9 mouse cellular contexts compared by ENCODE assay signal in the genomic region with DNA sequence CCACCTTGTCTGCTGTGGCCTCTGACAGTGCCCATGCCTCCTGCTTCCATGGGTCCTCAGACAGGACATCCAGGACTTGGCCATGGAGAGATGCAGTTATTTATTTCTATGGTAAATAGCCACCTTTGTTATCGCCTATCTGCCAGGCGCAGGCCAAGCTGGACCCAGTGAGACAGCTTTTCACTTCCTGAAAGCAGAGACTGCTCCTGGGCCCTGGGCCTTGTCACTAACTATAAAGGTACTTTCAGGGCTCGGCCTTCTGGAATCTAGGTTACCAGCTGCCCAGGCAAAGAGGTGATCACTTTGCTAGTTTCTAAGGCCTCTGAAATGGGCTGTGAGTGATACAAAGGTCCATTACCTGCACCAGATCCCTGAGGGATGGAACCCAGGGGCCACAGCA. TPM values are rescaled to one million over a fixed set of nuclear protein-coding genes. Genes with fewer than 3 reads are reported as not detected.
DNase-seq lines count a peak whose midpoint lies in the region; ATAC-seq and TF ChIP-seq lines count a peak whose summit lies in the region.
"Had no signal": no experiment of that assay in that cellular context is flagged by ENCODE, and none has a peak within 500 bp of the region (broad histone marks: within the 10 kb centered on the region; RNA-seq: fewer than 3 reads in every experiment).

No protein-coding gene starts in this region.

- no peaks in the 10 kb centered on the region for H3K27me3 ChIP-seq in kidney, embryonic 16.5 days (ENCODE audit: insufficient read depth, low read length)
- H3K27me3 ChIP-seq in hindbrain, embryonic 11.5 days (ENCODE audit: control insufficient read depth, insufficient read depth, low read length), result no peaks in the 10 kb centered on the region
- no peaks in the 10 kb centered on the region for H3K27me3 ChIP-seq in liver, postnatal 0 days (ENCODE audit: insufficient read depth, low read length)

- peaks cover 7% of the 10 kb centered on the region for H3K36me3 ChIP-seq in kidney, embryonic 16.5 days (ENCODE audit: insufficient read depth, low read length)
- H3K36me3 ChIP-seq in hindbrain, embryonic 11.5 days (ENCODE audit: control insufficient read depth, insufficient read depth, low read length), result no peaks in the 10 kb centered on the region
- peaks cover 7% of the 10 kb centered on the region; the same call in 1 of the 2 replicates for H3K36me3 ChIP-seq in liver, postnatal 0 days (replicated peaks; ENCODE audit: insufficient read depth, low read length)

- no peak for ATAC-seq in kidney, embryonic 16.5 days (ENCODE audit: low FRiP score, low TSS enrichment)
- ATAC-seq in hindbrain, embryonic 11.5 days (ENCODE audit: low FRiP score), result no peak
- ATAC-seq in liver, postnatal 0 days, result no peak

- no peak for TF ChIP-seq CTCF in cortical plate, adult 2 months (IDR thresholded peaks at IDR 0.05; ENCODE audit: extremely low read depth, insufficient read depth, low read length)
- TF ChIP-seq CTCF in liver, postnatal 0 days (IDR thresholded peaks at IDR 0.05; ENCODE audit: low read depth), result no peak

- TF ChIP-seq POLR2A in cortical plate, adult 2 months (IDR thresholded peaks at IDR 0.05; ENCODE audit: extremely low read depth, insufficient read depth, low read length), result no peak

- H3K4me3 ChIP-seq in kidney, embryonic 16.5 days (ENCODE audit: low read length), result no peak overlapping the region
- no peak overlapping the region for H3K4me3 ChIP-seq in cortical plate, adult 2 months (ENCODE audit: insufficient read depth, low read length)
- no peak overlapping the region for H3K4me3 ChIP-seq in hindbrain, embryonic 11.5 days (ENCODE audit: low read depth, low read length)
- no peak overlapping the region for H3K4me3 ChIP-seq in liver, postnatal 0 days (ENCODE audit: low read depth, low read length)

- no peak overlapping the region for H3K4me2 ChIP-seq in kidney, embryonic 16.5 days (replicated peaks; ENCODE audit: low read depth, low read length)
- H3K4me2 ChIP-seq in hindbrain, embryonic 11.5 days (replicated peaks; ENCODE audit: low read depth, low read length), result no peak overlapping the region
- peak overlapping the region; percentile 59 for H3K4me2 ChIP-seq in liver, postnatal 0 days (ENCODE audit: low read depth, low read length)

- 70% methylated on average over 3 of the region's 3 CpGs for WGBS in kidney, embryonic 16.5 days
- WGBS in hindbrain, embryonic 11.5 days, result 81% methylated on average over 3 of the region's 3 CpGs
- 56% methylated on average over 3 of the region's 3 CpGs for WGBS in liver, postnatal 0 days (ENCODE audit: insufficient replicate concordance)

- H3K9ac ChIP-seq in kidney, embryonic 16.5 days (replicated peaks; ENCODE audit: low read length), result peak overlapping the region; percentile 52
- H3K9ac ChIP-seq in hindbrain, embryonic 11.5 days (ENCODE audit: low read depth, low read length), result no peak overlapping the region
- peak overlapping the region; percentile 38 for H3K9ac ChIP-seq in liver, postnatal 0 days (replicated peaks)

- peaks cover 74% of the 10 kb centered on the region for H3K4me1 ChIP-seq in kidney, embryonic 16.5 days (ENCODE audit: insufficient read depth, low read length)
- H3K4me1 ChIP-seq in cortical plate, adult 2 months (ENCODE audit: control insufficient read depth, insufficient read depth, low read length), result peaks cover 44% of the 10 kb centered on the region
- peaks cover 10% of the 10 kb centered on the region; the same call in 1 of the 2 replicates for H3K4me1 ChIP-seq in hindbrain, embryonic 11.5 days (replicated peaks; ENCODE audit: control insufficient read depth, insufficient read depth, low read length)
- peaks cover 70% of the 10 kb centered on the region for H3K4me1 ChIP-seq in liver, postnatal 0 days (ENCODE audit: insufficient read depth)

- H3K9me3 ChIP-seq in kidney, embryonic 16.5 days (ENCODE audit: low read length), result no peaks in the 10 kb centered on the region
- H3K9me3 ChIP-seq in hindbrain, embryonic 11.5 days (ENCODE audit: control insufficient read depth, low read length), result no peaks in the 10 kb centered on the region
- H3K9me3 ChIP-seq in liver, postnatal 0 days (ENCODE audit: low read length), result no peaks in the 10 kb centered on the region

- TF ChIP-seq EP300 in liver, postnatal 0 days (IDR thresholded peaks at IDR 0.05; ENCODE audit: low read depth), result no peak

- peak overlapping the region; percentile 95 for H3K27ac ChIP-seq in kidney, embryonic 16.5 days (ENCODE audit: low read length)
- peak overlapping the region; percentile 93 for H3K27ac ChIP-seq in cortical plate, adult 2 months (ENCODE audit: insufficient read depth, low read length)
- H3K27ac ChIP-seq in hindbrain, embryonic 11.5 days (ENCODE audit: low read depth, low read length), result peak overlapping the region; percentile 73
- peak overlapping the region; percentile 90 for H3K27ac ChIP-seq in liver, postnatal 0 days (ENCODE audit: low read depth)

- no peak for DNase-seq in kidney, postnatal 10 days
- DNase-seq in hindbrain, embryonic 11.5 days (ENCODE audit: low spot score), result no peak
- DNase-seq in liver, postnatal 0 days, result no peak
- DNase-seq in cerebellum, adult 9-11 months, result no peak
- no peak for DNase-seq in right cerebral cortex, postnatal 36 days (ENCODE audit: low spot score in 2 of 2)
- DNase-seq in cerebellum, adult 11-12 months, result no peak
- DNase-seq: cerebellum, postnatal 10 days had no signal

RNA-seq across cellular contexts. Expression of gene Actn4, which starts 37.3 kb away (rescaled TPM):
- polyA plus RNA-seq in kidney, embryonic 16.5 days (2015; fragmentation: Nextera tagmentation; extraction: Ambion mirVana), result 360 and 374 TPM in 2 replicates
- polyA plus RNA-seq in cortical plate, adult 2 months (2012; rRNA removed), result 170 and 178 TPM in 2 replicates
- polyA plus RNA-seq in hindbrain, embryonic 11.5 days (2014; fragmentation: Nextera tagmentation; extraction: Ambion mirVana), result 134 and 157 TPM in 2 replicates
- 76.3 and 81.2 TPM in 2 replicates for polyA plus RNA-seq in liver, postnatal 0 days (2015; fragmentation: Nextera tagmentation; extraction: Ambion mirVana)

RNA-seq across cellular contexts. Expression of gene Capn12, which starts 43.6 kb away (rescaled TPM):
- 0.59 and 0.74 TPM in 2 replicates for polyA plus RNA-seq in kidney, embryonic 16.5 days (2015; fragmentation: Nextera tagmentation; extraction: Ambion mirVana)
- polyA plus RNA-seq in cortical plate, adult 2 months (2012; rRNA removed), result 1.2 and 1.8 TPM in 2 replicates
- 0.21 and 0.29 TPM in 2 replicates for polyA plus RNA-seq in hindbrain, embryonic 11.5 days (2014; fragmentation: Nextera tagmentation; extraction: Ambion mirVana)
- 0.09 and 0.23 TPM in 2 replicates for polyA plus RNA-seq in liver, postnatal 0 days (2015; fragmentation: Nextera tagmentation; extraction: Ambion mirVana)

RNA-seq across cellular contexts. Expression of gene Eif3k, which starts 56.9 kb away (rescaled TPM):
- 406 and 407 TPM in 2 replicates for polyA plus RNA-seq in kidney, embryonic 16.5 days (2015; fragmentation: Nextera tagmentation; extraction: Ambion mirVana)
- 307 and 320 TPM in 2 replicates for polyA plus RNA-seq in cortical plate, adult 2 months (2012; rRNA removed)
- 389 and 409 TPM in 2 replicates for polyA plus RNA-seq in hindbrain, embryonic 11.5 days (2014; fragmentation: Nextera tagmentation; extraction: Ambion mirVana)
- polyA plus RNA-seq in liver, postnatal 0 days (2015; fragmentation: Nextera tagmentation; extraction: Ambion mirVana), result 162 and 166 TPM in 2 replicates

RNA-seq across cellular contexts. Expression of gene Map4k1, which starts 57.0 kb away (rescaled TPM):
- polyA plus RNA-seq in kidney, embryonic 16.5 days (2015; fragmentation: Nextera tagmentation; extraction: Ambion mirVana), result 9.7 and 10.1 TPM in 2 replicates
- polyA plus RNA-seq in cortical plate, adult 2 months (2012; rRNA removed), result 2.2 and 2.8 TPM in 2 replicates
- polyA plus RNA-seq in hindbrain, embryonic 11.5 days (2014; fragmentation: Nextera tagmentation; extraction: Ambion mirVana), result 4.3 and 5.0 TPM in 2 replicates
- polyA plus RNA-seq in liver, postnatal 0 days (2015; fragmentation: Nextera tagmentation; extraction: Ambion mirVana), result 11.9 and 16.5 TPM in 2 replicates
